Mouse (Mus musculus) spleen, adult 12 weeks (tissue): ENCODE results near the gene Epha6.

Experiments used
- DNase-seq: peaks from one replicate; pipeline ENCODE4 v3.0.0; 2022; ENCODE audit warnings: low spot score

Gene Epha6

DNA sequence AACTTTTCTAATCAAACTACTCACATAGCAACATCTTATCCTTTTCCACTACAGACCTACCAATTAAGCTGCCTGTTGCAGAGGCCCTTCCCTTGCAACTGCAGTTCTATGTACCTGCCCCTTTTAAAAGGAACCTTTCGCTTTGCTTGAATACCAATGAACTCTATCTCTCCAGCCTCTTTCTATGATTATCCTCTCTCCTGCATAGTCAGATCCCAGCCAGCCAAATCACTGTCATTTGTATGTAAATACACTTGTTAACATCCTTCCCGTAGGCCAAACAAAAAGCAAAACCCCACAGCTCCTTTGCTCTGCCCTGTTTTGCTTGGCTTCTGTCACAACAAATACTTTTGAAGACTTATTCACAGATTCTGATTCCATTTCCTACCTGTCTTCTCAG is 961.6 kb downstream of the Epha6 start:
- DNase-seq = no peak

DNA sequence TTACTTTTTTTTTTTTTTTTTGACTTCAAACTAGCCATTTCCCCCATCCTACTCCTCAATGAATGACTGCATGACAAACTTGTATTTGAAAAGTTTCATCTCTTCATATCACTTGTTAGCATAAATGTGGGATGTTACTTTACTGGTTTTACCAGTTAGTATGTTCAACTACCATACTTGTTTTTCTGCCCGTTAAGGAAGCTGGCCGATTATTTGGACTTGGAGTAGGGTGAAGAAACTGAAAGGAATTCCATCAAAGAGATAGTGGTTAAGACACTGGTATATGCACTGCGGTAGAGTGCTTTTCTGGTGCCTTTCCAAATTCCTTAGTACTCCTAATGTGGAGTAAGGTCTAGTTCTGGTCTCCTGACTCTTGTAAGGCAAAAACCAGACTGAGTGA is 965.3 kb downstream of the Epha6 start:
- DNase-seq = no peak

DNA sequence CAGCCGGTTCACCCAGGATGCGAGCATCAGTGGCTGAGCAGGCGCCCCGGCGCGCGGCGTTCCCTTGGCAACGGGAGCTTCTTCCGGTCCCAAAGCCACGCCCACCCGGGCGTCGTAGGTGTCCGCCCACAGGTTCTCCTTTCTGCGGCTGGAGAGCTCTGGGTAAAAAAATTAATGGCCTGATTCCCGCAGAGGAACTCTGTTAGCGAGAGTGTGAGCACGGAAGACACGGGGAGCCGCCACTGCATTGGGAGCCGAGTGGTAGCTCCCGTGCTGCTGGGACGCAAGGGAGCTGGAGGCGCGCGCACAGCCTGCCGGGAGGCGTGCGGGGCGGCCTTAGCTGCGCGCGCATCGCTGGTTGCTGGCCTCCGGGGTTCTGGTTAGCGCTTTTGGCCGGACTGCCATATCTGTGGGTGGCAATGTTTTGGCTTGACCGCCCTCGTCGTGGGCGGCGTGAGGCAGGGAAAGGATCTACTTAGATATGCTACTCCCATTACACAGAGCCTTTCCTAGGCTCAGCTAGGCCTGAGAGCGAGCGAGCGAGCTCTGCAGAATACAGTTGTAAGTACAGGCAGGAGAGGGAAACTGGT is 966.1 kb downstream of the Epha6 start, which contains the start of gene Arl6:
Gene Arl6 (minus strand): TSS at position 290 of the 590 bp plus-strand sequence.
- peak; percentile 79 for DNase-seq

DNA sequence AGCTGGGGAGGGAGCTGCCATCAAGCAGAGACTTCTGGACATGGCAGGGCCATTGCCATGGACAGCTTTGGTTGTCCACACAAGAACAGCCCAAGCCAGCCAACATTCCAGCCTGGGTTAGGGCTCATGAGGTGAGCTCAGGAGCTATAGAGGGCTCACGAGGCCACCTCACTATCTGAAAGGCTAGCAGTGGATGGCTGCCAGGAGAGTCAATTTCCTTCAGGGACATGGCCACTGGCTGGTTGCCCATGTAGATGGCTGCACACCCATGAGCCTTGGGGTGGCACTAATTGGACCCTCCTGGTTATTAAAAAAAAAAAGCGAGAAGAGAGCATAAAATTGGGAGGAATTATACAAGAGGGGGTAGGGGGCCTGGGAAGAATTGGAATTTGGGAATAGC is 970.7 kb downstream of the Epha6 start:
- no peak for DNase-seq

DNA sequence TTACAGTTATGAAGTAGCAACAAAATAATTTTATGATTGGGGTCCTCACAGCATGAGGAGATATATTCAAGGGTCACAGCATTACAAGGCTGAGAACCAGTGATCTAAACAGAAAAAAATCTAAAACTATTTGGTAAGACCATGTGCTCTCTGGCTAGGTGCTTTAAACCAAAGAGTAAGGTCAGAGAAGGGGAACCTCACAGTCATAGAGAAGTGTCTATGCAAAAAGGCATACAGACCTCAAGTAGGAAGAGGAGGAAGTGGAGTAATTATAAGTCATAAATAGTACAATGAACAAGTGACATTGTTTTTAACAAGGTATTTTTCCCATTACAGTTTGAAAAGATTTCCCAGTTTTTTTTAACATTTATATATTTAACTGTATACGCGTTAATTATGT is 983.8 kb downstream of the Epha6 start:
- DNase-seq = no peak

DNA sequence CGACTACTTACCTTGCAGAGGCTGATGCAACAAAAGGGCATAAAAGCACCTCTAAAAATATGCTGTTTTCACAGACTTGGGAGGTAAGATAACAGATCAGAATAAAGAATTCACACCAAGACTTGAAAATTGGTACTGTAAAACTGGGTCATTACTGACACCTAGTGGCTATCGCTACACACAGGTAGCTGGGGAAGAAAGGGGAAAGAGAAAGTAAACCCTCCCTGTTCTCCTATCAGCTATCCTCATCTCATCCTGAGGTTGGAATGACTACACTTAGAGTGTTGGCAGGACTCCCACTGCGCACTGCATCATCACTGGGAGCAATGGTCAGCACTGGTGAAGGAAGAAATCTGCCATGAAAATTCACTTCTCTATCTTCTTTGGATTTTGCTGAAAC is 988.2 kb downstream of the Epha6 start:
- DNase-seq = no peak

DNA sequence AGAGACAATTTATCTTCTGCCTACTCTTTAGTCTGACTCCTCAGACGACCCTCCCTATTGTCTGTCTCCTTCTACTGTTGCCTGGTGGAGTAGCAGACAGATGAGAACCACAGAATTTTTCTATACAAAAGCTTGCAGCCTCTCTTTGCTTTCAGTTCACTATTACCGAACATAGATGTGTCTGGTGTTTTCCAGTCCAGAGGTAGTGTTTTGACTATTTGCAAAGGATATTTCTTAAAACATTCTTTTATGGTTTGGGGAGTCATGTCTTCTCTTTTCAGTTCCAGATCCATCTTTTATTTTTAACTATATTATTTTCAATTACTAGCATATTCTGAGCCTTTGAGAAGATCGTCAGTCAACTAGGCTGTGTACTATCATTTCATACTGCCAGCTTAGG is 989.7 kb downstream of the Epha6 start:
- no peak for DNase-seq

DNA sequence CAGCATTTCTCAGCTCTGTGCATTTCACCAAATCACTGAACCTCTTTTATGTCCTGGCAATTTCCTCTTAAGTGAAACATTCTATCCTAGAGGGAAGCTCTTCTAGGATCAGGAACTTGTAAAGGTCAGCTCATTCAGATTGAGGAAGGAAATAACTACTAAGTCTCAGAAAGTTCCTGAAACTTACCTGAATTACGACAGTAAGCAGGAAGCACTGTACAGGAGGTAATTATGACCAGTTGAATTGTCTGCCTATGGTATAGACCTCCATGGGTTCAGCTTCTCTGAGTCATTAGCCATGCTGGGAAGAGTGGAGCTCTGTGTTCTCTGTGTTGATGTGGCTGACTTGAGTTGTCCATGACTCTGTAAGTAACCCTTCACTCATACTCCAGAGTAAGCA is 994.6 kb downstream of the Epha6 start:
- no peak for DNase-seq

DNA sequence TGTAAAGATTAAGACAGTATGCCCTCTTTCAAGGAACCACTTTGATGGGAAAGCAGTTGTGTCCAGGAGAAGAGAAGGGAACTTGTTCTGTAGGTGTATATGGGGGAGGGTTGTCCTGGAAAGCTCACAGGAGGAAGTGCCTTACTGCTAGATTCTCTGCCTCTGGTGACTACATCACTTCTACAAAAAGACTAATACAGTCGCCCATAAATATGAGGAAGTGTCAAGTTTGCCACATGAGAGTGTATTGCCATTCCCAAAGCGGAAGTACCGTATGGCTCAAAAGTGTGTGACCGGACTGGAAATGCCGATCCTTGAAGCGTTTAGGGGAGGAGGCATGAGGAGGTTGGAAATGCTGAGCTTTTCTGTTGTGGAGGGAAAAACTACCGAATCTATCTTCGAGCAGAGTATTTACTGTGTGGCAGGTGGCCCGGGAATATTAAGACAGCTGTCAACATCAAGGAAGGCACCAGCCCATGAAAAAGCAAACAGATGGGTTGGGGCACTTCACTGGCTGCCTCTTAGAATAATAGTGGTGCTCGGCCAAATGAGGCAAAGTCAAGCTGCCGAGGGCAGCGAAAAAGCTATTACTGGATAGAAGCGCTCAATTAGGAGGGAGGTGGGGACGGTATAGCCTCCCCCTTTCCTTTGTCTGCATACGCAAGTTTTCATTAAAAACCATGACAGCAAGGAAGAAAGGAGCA is 1001.1 kb downstream of the Epha6 start:
- DNase-seq = no peak
